Mouse (Mus musculus) spleen, adult 2 months (tissue): ENCODE data around the gene Pla2r1. TPM values are rescaled to one million over a fixed set of nuclear protein-coding genes. Genes with fewer than 3 reads are reported as not detected.

Experiments
- DNase-seq, 2 experiments: peaks; one replicate each; pipeline versions ENCODE4 v3.0.0 to v3.0.0-alpha.2; 2012 to 2021; ENCODE audit warnings: low spot score in 2 of 2, low read depth in 1 of 2
- H3K27ac ChIP-seq: fragments of 200-500 bp; 2 replicates; pipeline ENCODE4 v1.5.1; 2012; ENCODE audit warnings: low read length, inconsistent platforms; ENCODE audit not compliant: insufficient read depth
- H3K27me3 ChIP-seq: fragments of 200-500 bp; 2 replicates; pipeline ENCODE4 v1.6.1; 2012; ENCODE audit warnings: mild to moderate bottlenecking, moderate library complexity, low read length, inconsistent platforms; ENCODE audit not compliant: control insufficient read depth, insufficient read depth
- H3K36me3 ChIP-seq: fragments of 200-500 bp; 2 replicates; pipeline ENCODE4 v1.6.1; 2012; ENCODE audit warnings: mild to moderate bottlenecking, low read length, inconsistent platforms; ENCODE audit not compliant: control insufficient read depth, insufficient read depth
- H3K4me1 ChIP-seq: fragments of 200-500 bp; 2 replicates; pipeline ENCODE4 v1.6.1; 2011; ENCODE audit warnings: inconsistent platforms; ENCODE audit not compliant: control insufficient read depth, insufficient read depth, insufficient read length
- H3K4me3 ChIP-seq: fragments of 200-500 bp; 2 replicates; pipeline ENCODE4 v1.5.1; 2011; ENCODE audit warnings: mild to moderate bottlenecking, inconsistent platforms; ENCODE audit not compliant: insufficient read depth, insufficient read length; ENCODE audit errors: extremely low read depth
- CTCF ChIP-seq: fragments of 200-500 bp; IDR thresholded peaks from 2 replicates; pipeline ENCODE4 v1.5.1; 2011; ENCODE audit warnings: mild to moderate bottlenecking, inconsistent platforms; ENCODE audit not compliant: insufficient read depth, insufficient read length, insufficient replicate concordance; ENCODE audit errors: extremely low read depth
- POLR2A ChIP-seq: fragments of 200-500 bp; IDR thresholded peaks from 2 replicates; pipeline ENCODE4 v1.6.1; 2011; ENCODE audit warnings: low read depth, low read length, inconsistent platforms
- WGBS: fragments of 180-500 bp; shearing (Covaris S2); methylation state at CpG from one replicate; pipeline ENCODE4 v1.1.7; 2018; 5-methylcytosine and 5-hydroxymethylcytosine counted together
- polyA plus RNA-seq: library from polyadenylated mRNA; depleted of rRNA; stranded (reverse); fragments of >200 nt; gene quantifications from 2 replicates; pipeline ENCODE4 v1.2.3, GENCODE M21; 2012

Pla2r1 gene
- polyA plus RNA-seq, 1 experiment: 1.4 TPM

GRCm38 (mm10) chr2:60409194-60409593 lies 143.9 kb downstream of the Pla2r1 start:
- H3K27me3 ChIP-seq: no peaks in the 10 kb centered on the region
- H3K36me3 ChIP-seq: no peaks in the 10 kb centered on the region
- H3K4me3 ChIP-seq: no peak overlapping the region
- no peak for DNase-seq
- WGBS: 93% methylated on average over 6 of the region's 6 CpGs
- H3K27ac ChIP-seq: no peak overlapping the region
- no peaks in the 10 kb centered on the region for H3K4me1 ChIP-seq
- TF ChIP-seq CTCF (no peak), POLR2A (no peak)

DNA sequence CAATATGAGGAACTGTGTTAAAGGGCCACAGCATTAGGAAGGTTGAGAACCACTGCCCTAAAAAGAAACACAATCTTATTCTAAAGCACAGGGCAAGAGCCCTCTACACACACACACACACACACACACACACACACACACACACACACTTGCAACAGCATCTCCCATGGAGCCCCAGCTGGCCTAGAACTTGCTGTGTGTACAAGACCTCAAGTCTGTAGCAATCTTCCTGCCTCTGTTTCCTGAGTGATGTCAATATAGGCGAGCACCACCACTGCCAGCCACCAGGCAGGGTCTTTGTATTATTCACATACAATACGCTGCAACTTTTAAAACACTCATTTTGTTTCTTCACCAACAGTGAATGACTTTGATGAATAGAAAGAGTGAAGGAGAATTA lies 145.7 kb downstream of the Pla2r1 start:
- no peak for TF ChIP-seq CTCF
- no peak for TF ChIP-seq POLR2A
- 76% methylated on average over 2 of the region's 2 CpGs for WGBS
- Histone ChIP-seq H3K27me3 (no peaks in the 10 kb centered on the region), H3K27ac (no peak overlapping the region), H3K4me1 (no peaks in the 10 kb centered on the region), H3K4me3 (no peak overlapping the region), H3K36me3 (no peaks in the 10 kb centered on the region)
- DNase-seq: no peak

- Histone ChIP-seq H3K4me1 (no peaks in the 10 kb centered on the region), H3K27ac (no peak overlapping the region), H3K4me3 (no peak overlapping the region), H3K36me3 (no peaks in the 10 kb centered on the region), H3K27me3 (no peaks in the 10 kb centered on the region)
- no peak for TF ChIP-seq CTCF
- no peak for TF ChIP-seq POLR2A
- DNase-seq: no peak
- WGBS: 66% methylated on average over 5 of the region's 5 CpGs
These were observed 147.7 kb downstream of the Pla2r1 start for GRCm38 (mm10) chr2:60405431-60405830.

DNA sequence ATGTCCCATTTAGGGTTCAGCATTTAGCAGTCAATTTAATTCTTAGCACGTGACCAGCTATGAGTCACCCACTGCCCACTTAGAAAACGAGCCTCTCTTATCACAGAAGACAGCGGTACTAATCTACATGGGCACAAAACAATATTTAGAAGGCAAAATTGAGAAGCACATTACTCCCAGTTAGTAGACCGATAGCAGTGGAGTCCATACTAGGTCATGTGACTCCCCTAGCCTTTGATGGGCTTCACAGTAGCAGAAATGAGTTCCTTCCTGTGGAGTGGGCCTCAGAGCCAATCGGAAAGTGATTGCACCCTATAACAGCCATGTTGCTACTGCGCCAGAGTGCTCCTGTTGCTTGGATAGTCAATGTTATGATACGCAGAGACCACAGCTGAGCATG lies 148.3 kb downstream of the Pla2r1 start:
- no peak overlapping the region for H3K27ac ChIP-seq
- TF ChIP-seq POLR2A: no peak
- TF ChIP-seq CTCF: no peak
- H3K4me1 ChIP-seq: no peaks in the 10 kb centered on the region
- H3K27me3 ChIP-seq: no peaks in the 10 kb centered on the region
- H3K4me3 ChIP-seq: no peak overlapping the region
- no peaks in the 10 kb centered on the region for H3K36me3 ChIP-seq
- DNase-seq: no peak
- WGBS: 90% methylated on average over 7 of the region's 7 CpGs

GRCm38 (mm10) chr2:60401694-60402093 lies 151.4 kb downstream of the Pla2r1 start:
- Histone ChIP-seq H3K27ac (no peak overlapping the region), H3K4me1 (no peaks in the 10 kb centered on the region), H3K27me3 (no peaks in the 10 kb centered on the region), H3K4me3 (no peak overlapping the region), H3K36me3 (no peaks in the 10 kb centered on the region)
- TF ChIP-seq POLR2A: no peak
- no peak for TF ChIP-seq CTCF
- DNase-seq: no peak
- 76% methylated on average over 5 of the region's 5 CpGs for WGBS

DNA sequence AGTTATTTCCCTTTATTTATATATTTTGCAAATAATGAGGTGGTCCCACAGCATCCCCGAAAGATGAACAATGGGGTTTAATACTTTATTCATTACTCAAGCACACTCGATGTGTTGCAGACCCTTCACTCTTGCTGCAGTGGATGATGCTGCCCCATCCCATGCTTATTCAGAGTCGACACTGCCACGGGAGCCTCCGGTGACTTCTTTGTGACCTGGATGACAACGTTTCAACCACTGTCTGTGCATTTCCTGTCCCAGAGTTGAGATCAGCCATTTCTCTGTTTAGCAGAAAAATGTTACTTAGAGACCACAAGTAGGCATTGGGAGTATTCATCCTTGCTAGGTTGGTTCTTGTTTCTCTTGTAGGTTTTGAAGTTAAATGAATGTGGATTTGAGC lies 159.3 kb downstream of the Pla2r1 start:
- Histone ChIP-seq H3K27me3 (no peaks in the 10 kb centered on the region), H3K4me3 (no peak overlapping the region), H3K36me3 (no peaks in the 10 kb centered on the region), H3K4me1 (no peaks in the 10 kb centered on the region), H3K27ac (no peak overlapping the region)
- 54% methylated on average over 6 of the region's 6 CpGs for WGBS
- TF ChIP-seq POLR2A (no peak), CTCF (no peak)
- DNase-seq: no peak

- TF ChIP-seq POLR2A (no peak), CTCF (no peak)
- Histone ChIP-seq H3K27ac (no peak overlapping the region), H3K4me1 (no peaks in the 10 kb centered on the region), H3K4me3 (no peak overlapping the region), H3K27me3 (no peaks in the 10 kb centered on the region), H3K36me3 (no peaks in the 10 kb centered on the region)
- whole genome bisulfite sequencing: 93% methylated on average over 4 of the region's 4 CpGs
- DNase-seq: no peak
These were observed 160.8 kb downstream of the Pla2r1 start for GRCm38 (mm10) chr2:60392286-60392685.
